Mouse (Mus musculus) embryo, embryonic 10 days (tissue): Measurements from ENCODE around the gene Gm45208.
A peak's percentile ranks its signal among the peaks of the same experiment; 100 is the strongest.
"Not testable (repeated sequence)": the region's sequence is repeated elsewhere in the genome, so short reads cannot be mapped to it uniquely, and the experiment has no call there.

ENCODE experiments used
- DNase-seq: peaks from one replicate; pipeline ENCODE4 v3.0.0-alpha.2; 2015; ENCODE audit warnings: low spot score

Gene Gm45208

DNA sequence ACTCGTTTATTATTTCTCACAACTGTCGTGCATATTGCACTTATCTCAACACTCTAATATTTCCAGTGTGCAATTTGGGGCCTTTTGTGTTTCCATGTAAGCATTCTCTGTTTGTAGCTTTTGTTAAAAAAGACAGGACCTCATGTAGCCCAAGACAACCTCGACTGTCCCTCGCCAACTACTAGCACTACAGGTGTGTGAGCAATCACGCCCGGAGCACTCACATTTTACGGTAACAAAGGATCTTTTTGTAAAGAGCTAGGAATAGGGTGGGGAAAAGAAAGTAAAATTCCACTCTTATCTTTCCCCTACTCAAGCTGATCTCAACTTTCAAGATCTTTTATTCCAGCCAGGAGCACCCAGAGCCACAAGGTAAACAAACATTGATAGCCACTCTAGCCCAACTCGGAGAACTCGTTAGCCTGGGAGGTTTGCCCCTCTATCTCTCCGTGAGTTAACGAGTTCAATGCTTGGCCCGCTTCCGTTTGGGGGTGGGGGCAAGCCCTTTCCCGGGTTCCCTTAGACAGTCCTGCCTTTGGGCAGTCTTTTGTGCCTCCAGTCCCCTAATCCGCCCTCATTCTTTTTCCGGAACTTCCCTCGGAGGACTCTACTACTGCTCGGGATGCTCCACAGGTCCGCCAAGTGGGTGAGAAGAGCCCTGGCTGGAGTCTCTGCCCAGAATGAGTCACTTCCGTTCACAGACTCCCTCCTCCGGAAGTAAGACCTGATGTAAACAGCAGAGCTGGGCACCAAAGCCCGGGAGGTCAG, at the start of gene Gm45208:
TSS of gene Gm45208 (plus strand) at position 732 of the 768 bp plus-strand sequence.
- DNase-seq: peak; percentile 74

DNA sequence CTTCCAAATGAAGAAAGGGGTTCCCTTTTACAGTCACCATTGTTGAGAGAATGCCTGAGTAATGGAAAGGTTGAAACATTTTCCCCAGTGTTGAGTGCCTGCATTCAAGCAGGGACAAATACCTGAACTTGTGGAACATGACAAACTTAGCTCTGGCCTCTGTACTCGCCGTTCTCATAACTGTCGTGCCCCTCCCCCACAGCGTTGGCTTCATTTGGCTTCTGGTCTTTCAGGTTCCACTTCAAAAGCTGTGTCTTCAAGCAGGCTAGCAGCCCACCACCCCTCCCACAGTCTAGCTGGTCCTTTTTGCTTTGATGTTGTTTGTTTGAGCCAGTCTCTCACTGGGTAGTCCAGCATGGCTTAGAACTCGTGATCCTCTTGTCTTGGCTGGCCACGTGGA, 49.3 kb upstream of the Gm45208 start:
- DNase-seq: no peak

- DNase-seq: peak; percentile 27
These were observed 48.3 kb upstream of the Gm45208 start for GRCm38 (mm10) chrX:7673578-7674281.

DNA sequence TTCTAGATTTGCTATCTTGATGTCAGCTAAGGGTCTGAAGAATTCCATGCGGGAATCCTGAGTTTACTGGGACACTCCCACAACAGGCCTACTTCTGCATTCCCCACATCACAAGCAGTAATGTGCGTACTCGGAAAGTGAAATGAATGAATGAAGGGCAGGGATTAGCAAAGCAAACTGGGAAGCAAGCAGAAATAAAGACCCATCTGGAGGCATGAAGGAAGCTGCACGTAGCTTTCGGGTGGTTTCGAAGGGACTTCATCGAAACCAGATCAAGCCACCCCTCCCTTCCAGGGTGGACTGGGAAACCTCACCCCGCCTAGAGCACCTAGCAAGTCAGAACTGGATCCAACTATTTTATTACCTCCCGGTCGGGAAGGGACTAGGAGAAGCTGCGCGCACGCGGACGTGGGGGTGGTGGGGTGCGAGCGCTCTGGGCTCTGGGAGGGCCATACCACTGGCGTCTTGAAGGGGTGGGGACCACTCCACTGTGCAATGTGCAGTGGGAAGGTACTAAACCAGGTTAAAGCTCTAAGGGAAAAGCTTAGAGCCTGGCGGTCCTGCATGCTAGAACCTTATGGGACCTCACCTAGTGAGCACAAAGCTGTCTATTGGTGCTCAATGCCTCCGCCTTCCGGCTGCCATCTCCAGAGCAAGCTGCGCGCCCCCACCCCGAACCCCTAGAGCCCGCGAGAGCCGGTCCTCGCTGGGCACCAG, 47.6 kb upstream of the Gm45208 start:
- DNase-seq: no peak

DNA sequence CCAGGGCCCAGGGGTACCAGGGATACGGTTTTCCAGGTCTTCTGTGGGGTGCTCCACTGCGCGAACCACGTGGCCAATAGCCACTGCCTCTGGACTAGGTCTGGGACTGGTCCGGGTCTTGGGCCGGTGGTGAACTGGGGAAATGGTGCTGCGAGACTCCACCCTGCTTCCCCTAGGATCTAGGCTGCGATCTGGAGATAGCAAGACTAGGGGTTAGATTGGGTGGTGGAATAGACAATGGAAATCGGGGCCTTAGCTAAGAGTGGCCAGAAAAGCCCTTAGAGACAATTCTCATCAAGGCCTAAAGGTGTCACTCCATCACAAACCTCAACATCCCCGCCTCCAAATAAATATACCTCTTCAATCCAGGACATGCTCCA, 47.1 kb upstream of the Gm45208 start:
- DNase-seq: no peak

DNA sequence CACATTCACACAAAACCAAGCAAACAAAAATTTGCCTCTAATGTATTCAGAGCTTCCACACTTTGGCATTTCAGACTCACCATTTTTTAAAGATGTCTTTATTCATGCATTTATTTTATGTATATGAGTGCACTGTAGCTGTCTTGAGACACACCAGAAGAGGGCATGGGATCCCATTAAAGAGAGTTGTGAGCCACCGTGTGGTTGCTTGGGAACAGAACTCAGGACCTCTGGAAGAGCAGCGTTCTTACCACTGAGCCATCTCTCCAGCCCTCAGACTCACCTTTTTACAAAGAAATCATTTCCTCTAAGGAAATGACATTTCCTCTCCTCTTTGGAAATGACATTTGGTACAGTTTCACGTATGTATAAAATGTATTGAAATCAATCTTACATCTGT, 43.1 kb upstream of the Gm45208 start:
- DNase-seq: no peak

DNA sequence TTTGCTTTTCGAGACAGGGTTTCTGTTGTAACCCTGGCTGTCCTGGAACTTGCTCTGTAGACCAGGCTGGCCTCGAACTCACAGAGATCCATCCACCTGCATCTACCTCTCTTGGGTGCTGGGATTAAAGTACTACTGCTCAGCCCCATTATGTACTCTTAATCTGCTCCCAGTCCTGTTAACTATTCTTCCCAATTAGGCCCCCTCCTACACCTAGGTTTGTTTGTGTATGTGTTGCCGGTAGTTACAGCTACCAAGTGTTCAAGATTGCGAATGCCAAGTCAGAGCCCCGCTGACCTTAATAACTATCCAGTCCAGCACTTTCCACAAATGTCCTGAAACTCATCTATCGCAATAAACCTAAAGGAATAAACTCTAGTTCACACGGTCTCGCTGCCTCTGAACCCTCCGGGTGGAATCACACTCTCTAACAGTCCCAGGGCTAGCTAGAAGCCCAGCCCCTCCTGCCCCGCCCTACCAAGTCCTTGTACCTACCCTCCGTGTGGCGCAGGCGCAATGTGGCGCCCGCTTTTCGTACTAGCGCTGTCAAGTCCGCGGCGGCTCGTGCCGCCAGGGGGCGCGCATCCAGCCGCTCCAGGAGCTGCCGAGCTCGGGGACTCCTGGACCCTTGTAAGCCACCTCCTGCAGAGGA, 42.5 kb upstream of the Gm45208 start:
- DNase-seq: peak; percentile 90

- no peak for DNase-seq
These were observed 42.0 kb upstream of the Gm45208 start for GRCm38 (mm10) chrX:7680057-7680412.

- DNase-seq: no peak
These were observed 41.2 kb upstream of the Gm45208 start, which contains the start of gene Magix for GRCm38 (mm10) chrX:7680864-7681263. TSS of gene Magix (minus strand) at chrX:7681251.

- DNase-seq: no peak
These were observed 33.7 kb upstream of the Gm45208 start for GRCm38 (mm10) chrX:7688321-7688720.

DNA sequence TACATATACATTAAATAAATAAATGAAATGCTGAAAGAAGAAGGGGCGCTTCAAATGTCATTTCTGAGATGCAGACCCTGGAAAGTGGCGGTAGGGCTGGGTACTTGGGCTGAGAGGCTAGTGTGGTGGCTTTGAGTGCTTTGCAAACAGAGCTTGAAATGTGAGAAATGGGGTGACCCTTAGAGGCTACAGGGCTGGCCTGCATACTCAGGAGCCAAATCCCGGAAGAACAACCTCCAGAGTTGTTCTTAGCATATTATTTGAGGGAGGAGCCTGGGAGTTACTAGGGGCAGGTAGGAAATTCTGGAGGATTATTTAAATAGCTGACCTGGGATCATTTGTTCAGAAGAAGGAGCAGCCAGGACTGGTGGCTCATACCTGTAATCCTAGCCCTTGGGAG, 31.6 kb upstream of the Gm45208 start:
- DNase-seq: no peak

DNA sequence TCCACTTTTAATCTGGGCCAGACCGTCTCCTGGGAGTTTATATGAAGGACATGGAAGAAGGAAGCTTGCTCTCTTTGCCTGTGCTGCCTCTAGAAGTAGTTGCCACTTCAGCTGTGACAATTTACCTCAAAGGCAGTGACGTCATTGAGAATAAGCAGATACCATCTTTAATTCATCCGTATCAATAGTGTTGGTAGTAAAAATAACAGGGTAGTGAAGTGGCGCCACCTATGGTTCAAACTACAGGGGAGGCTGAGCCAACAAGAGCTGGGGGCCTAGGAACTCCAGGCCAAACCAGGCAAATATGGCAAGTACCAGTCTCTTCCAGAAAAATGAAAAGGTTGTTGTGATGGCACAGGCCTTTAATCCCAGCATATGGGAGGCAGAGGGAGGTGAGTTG, 29.2 kb upstream of the Gm45208 start:
- peak; percentile 35 for DNase-seq

DNA sequence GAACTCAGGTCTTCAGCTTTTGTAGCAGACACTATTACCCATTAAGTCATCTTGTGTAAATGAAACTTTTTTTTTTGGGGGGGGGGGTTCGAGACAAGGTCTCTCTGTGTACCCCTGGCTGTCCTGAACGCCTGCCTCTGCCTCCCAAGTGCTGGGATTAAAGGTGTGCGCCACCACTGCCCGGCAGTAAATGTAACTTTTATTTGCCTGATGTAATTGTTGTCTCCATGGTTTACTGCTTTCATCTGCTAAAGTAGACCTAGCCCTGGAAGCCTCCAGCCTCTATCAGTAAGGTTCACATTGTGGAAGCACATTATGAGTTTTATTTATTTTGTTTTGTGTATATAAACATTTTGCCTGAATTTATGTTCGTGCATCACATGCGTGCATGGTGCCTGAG, 25.5 kb upstream of the Gm45208 start:
- no peak for DNase-seq

DNA sequence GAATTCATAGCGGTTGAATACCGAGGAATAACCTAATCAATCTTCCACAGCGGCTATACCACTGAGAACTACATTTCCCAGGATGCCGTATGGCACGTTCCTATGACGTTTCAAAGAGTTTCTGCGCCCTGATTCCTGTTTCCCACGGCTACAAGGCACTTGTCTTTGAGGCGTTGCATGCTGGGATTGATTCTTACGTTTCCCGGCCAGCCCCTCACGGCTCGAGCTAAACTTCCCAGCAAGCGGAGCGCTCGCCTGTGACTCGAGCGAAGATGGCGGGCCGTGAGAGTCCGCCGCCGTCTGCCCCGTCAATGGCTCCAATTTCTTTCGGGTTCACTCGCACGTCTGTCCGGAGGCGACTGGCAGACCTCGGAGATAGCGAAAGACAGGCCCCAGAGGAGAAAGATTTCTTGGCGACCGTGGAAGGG, 25.1 kb upstream of the Gm45208 start, which contains the start of gene Gpkow:
TSS of gene Gpkow (plus strand) at position 178 of the 428 bp plus-strand sequence.
- peak; percentile 95 for DNase-seq

DNA sequence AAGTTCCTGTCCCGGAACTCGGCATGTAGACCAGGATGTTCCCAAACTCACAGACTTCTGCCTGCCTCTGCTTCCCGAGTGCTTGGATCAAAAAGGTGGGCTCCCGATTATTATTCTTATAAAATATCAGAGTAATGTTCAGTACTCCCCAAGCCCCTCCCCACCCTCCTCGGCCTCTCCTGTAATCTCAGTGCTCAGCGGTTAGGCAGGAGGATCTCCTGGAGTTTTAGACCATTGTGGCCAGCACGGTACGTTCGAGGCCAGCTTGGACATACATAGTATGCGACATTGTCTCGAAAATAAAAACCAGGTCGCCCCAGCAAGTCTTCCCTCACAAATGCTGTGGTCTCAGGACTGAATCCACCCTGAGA, 8.3 kb upstream of the Gm45208 start:
- not testable (repeated sequence) for DNase-seq

DNA sequence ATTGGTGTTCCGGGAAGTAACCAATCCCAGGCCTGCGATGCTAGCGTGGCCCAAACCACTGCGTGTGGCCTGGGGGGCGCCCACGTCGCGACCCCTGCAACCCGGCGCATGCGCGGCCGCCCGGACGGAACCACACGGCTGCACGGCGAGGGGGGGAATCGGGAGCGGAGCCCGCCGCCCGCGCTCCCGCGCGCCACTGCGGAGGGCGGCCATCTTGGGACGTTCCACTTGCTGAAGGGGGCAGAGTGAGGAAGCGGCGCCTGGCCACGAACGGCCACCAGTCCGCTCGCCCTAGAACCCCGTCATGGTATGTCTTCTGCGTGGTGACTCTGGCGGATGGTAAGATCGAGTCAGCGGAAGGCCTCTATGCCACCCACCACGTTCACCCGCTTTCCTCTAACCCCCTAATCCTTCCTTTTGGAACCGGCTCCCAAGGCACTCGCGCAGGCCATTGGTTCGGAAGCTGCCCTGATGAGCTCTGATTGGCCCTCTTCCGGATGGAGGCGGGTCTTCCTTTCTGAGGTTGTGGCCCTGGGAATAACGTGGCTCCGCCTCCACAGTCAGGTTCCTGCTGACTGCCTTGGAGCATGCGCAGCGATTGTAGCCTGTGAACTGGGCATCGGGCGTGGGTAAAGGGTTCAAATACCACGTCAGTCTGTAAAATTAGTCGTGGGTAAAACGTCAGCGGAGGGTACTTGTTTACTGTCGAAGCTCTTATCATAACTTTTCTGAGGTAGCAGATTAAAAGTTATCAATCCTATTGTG, 7.7 kb upstream of the Gm45208 start, which contains the start of gene Wdr45:
TSS of gene Wdr45 (plus strand) at position 199 of the 765 bp plus-strand sequence.
- DNase-seq: peak; percentile 93

DNA sequence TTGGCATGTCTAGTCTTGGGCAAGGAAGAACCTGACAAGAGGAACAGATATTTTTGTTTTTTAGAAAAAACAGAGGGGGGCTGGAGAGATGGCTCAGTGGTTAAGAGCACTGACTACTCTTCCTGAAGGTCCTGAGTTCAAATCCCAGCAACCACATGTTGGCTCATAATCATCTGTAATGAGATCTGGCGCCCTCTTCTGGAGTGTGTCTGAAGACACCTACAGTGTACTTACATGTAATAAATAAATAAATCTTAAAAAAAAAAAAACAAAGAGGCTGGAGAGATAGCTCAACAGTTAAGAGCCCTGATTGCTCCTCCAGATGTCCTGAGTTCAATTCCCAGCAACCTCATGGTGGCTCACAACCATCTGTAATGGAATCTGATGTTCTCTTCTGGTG, 6.0 kb upstream of the Gm45208 start:
- not testable (repeated sequence) for DNase-seq

DNA sequence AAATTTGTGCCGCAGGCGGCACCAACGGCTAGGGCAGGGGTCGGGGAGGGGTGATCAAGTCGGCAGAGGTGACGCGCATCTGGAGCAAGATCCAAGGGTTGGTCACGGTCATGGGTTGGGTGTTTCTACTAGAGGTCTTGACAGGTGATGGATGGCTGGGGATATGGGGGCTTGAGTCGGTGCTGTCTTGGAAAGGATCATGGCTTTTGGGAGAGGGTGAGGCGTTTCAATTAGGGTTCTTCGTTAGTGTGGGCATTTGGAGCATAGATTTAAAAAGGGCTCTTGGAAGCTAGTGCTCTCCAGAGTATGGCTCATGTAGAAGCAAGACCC, 202 bp downstream of the Gm45208 start:
- DNase-seq: no peak

GRCm38 (mm10) chrX:7722691-7723090, 646 bp downstream of the Gm45208 start:
- DNase-seq: no peak

GRCm38 (mm10) chrX:7724135-7724534, 2.1 kb downstream of the Gm45208 start:
- no peak for DNase-seq

- DNase-seq: no peak
These were observed 3.8 kb downstream of the Gm45208 start for GRCm38 (mm10) chrX:7725841-7726240.

GRCm38 (mm10) chrX:7727176-7727575, 5.1 kb downstream of the Gm45208 start:
- DNase-seq: no peak
